Mouse (Mus musculus) embryo, embryonic 10.5 days (tissue): ENCODE measurements around the gene Auts2.

Source experiments
- DNase-seq: peaks from one replicate; pipeline ENCODE4 v3.0.0-alpha.2; 2015; ENCODE audit warnings: low spot score

The Auts2 gene

DNA sequence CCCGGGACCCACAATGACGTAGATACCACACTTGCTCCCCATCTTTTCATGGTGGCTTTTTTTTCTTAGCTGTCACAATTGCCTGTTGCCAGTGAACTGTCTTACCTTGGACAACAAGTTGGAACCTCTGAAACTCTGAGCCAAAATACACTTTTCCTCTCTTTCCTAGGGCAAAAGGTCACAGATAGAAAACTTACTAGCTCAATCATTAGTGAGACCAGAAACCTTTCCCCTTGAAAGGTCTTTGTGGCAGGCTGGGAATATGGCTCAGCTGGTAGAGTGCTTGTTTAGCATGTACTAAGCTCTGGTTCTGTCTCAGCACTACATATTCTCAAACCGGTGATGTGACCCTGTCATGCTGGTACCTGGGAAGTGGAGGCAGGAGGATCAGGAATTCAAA, 93.1 kb downstream of the Auts2 start:
- no peak for DNase-seq

DNA sequence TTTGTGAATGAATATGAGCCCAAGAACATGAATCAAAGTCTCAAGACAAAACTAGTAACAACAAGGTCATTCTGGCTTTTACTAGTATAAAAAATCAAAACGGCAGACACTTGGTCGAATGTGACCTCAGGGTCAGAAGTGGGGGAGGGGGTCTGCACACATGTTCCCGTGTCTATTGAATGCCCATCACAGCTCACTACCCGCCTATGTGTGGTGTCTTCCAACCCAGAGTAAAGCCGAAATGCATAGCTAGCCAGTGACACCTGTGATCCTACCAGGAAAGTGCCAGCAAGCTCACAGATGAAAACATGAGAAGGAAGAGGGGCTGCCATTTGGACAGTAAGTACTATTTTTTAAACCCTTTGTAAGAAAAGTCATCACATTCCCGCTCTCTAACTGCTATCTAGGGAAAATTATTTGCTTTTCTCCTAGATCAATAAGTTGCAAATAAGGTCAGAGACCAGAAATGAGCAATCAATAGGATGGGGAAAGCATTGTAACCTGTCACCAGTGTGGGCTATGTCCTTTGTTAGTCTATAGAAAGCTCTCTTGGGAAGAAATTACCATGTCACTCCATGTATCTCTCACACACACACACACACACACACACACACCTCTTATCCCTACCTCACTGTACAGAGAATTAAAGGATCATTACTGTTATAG, 94.6 kb downstream of the Auts2 start:
- DNase-seq, result peak; percentile 12

DNA sequence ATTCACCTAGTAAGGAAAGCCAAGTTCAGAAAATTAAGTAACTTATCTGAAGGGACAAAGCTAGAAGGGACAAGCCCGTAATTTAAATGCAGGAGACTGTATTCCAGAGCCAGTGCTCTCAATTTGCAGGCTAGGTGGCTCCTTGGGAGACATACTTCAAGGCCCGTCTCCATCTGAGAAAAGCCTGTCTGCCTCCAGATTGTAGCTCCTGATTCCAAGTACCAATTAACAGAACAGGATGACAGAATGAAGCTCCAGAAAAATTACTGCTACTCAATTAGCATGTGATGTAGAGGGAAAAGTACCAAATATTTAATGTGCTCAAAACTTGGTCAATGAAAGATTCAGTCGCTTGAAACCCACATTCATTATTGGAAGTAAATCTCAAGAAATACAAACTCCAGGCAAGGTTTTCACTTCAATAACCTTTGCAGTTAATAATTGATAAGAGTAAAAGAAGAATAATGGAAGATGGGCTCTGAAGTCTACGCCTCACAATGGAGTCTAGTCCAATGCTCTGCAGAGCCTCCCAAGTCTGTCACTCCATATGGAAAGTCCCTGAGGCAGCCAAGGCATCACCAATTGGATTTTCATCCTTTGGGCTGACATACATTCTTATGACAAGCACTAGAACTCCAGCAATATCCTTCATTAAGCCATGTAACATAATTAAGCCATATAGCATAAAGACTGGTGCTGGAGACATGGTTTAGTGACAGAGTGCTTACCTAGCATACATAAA, 97.8 kb downstream of the Auts2 start:
- DNase-seq, result no peak

DNA sequence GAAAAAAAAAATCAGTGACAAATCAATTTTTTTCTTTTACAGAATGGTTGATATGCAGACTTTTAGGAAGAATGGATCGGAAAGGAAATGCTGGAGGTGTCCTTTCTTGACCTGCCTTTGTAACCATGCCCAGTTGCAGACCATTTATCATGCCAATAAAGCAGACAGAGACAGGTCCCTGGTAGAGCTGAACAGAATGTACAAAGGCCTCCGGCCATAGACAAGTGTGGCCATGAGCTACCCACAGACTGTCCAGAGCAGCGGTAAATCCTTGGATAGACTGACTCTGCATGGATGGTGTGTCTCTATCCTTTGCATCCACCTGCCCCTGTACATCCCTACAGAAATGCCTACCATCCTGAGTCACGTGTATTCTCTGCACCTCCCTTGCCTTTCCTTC, 100.2 kb downstream of the Auts2 start:
- no peak for DNase-seq

DNA sequence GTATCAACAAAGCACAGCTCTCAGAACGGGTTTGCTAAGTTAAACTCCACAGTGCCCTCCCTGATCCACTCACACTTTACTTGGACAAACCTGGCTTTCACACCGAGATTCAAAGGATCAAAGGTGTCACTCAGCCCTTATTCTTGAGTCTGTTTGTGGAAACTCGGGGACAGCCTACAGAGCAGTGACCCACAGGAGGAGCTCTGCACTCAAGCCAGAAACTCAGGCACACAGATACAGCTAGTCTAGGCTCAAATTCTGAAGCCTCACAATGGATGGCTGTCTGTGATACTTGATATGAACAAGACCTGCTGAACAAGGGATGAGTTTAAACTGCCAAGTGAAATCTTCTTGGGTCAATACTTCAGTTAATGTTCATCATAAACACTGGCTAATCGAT, 104.7 kb downstream of the Auts2 start:
- DNase-seq, result no peak

DNA sequence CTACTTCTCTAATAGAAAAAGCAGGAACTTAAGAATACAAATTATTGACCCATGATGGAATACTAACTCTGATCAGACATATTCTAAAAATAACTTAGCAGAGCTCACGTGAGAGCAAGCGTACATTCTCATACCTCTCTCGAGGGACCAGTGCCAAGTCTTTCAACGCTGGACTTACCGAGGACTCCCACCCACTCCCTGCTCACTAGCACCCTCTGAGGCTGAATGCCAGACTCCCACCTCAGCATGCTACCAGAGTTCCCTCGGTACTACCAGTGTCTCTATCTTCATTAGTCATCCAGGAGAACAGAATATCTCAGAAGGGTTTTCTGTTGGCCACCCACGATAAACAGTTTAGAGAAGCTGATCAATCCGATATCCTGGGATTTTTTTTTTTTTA, 105.2 kb downstream of the Auts2 start:
- DNase-seq, result no peak

DNA sequence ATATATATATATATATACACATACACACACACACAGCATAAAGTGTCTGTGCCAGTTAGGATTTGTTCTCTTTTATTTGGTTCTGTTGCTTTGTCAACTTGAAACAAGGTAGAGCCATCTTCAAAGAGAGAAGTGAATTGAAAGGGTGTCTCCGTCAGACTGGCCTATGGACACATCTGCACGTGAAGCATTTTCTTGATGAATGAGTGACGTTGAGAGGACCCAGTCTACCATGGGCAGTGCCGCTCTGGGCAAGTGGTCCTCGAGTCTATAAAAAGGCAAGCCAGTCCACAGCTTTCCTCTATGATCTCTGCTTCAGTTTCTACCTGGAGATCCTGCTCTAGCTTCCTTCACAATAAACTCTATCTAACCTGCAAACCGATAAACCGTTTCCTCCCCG, 105.7 kb downstream of the Auts2 start:
- no peak for DNase-seq

DNA sequence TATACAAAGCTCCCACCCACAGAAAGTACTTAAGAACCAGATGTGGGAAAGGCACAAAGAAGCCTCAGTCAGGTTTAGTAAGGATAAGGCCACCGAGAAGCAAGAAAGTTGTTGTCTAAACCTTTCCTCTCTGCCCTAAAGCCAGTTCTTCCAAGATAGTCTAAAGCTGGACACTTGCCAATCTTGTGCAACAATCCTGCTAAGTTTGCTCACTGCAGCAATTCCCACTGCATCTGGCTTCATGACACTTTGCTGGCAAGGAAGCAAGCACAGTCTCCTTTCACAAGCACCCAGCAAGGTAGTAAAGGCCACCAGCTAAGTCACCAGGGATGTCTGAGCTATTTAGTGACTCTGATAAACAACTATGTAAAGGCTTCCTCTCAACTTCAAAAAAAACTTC, 106.2 kb downstream of the Auts2 start:
- DNase-seq, result no peak

DNA sequence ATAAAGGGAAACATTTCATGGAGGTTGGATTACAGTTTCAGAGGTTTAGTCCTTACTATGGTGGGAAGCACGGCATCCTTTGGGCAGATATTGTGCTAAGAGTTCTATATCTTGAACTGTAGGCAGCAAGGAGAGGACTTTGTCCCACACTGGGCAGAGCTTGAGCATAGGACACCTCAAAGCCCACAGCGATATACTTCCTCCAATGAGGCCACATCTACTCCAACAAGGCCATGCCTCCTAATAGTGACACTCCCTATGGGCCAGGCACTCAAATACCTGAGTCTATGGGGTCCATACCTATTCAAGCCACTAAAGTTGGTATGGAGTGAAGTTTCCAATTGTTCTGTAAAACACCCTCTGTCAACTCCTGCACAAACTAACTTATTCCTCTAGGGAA, 106.7 kb downstream of the Auts2 start:
- DNase-seq, result no peak

DNA sequence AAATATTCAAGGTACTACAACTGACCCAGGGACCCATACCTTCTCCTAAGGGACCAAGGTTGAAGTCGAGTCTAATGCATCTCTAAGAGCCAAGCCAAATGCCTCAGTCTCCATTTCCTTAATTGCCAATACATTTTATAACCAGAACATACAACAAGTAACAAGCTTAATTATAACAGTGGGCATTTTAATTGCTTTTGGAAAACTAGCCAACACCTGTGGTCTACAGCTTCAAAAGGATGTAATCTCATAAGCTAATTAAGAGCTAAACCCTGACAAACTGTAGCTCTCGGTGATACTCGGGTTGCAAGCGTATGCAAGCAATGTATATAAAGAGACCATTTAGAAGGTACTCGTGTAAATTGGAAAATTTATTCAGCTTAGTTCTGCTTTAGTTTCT, 107.7 kb downstream of the Auts2 start:
- DNase-seq, result no peak

DNA sequence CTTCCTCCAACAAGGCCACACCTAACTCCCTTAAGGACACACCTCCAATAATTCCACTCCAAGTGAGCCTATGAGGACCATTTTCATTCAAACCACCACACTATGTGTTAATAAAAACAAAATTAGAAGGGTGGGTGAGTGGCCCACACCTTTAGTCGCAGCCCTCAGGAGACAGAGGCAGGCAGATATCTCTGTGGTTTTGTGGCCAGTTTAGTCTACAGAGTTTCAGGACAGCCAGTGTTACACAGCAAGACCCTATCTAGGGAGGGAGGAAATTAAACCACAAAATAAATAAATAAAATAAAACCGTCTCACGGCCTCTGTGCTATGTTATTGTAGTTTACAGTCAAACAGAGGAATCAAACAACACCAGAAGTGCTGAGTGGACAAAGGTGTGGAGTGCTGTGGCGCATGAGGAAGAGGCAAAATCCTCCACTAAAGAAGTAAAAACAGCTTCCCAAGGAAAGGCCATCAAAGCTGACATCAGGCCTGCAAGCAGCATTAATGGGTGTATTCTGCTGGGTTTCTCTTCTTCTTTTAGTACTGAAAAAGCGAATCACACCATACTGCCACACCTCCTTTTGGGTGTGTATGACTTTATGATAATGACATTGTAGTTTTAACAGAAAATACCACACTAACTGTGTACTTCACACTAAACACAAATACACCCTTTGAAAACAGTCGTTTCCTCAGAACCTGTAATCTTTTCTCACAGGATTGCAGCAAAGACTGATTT, 109.6 kb downstream of the Auts2 start:
- no peak for DNase-seq

DNA sequence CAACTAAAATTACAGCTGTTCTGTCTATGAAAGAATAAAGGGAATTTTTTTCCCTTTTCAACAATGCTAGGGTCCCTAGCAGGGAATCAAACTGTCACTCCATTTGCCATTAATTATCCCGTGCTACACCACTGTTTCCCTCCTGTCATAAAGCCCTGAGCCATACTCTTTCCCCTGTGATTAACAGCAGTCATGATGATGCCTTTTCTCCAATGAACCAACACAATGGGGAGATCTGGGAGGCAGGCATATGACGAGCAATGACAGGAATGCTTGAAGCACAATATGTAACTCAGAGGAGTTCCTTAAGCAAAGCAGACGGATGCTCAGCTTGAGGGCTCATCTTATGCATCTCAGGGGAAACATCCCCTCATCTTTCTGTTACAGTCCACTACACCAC, 113.8 kb downstream of the Auts2 start:
- DNase-seq, result no peak

DNA sequence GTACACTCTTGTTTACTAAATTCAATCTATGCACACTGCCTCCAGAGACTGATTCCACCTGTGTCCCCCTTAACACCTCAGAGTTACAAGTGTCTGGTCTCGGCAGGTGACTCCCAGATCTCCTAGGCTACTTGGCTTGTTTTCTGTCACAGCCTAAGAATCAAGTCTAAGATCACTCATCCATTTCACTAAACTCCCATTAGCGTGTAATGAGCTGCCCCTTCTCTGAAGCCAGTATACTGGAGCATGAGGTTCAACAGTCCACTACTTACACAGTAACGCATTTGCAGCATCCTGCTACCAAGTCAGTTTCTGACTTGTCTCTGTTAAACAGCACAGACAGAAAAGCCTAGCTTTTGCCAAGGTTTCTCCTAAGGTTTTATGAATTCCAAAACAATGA, 116.8 kb downstream of the Auts2 start:
- DNase-seq, result no peak

DNA sequence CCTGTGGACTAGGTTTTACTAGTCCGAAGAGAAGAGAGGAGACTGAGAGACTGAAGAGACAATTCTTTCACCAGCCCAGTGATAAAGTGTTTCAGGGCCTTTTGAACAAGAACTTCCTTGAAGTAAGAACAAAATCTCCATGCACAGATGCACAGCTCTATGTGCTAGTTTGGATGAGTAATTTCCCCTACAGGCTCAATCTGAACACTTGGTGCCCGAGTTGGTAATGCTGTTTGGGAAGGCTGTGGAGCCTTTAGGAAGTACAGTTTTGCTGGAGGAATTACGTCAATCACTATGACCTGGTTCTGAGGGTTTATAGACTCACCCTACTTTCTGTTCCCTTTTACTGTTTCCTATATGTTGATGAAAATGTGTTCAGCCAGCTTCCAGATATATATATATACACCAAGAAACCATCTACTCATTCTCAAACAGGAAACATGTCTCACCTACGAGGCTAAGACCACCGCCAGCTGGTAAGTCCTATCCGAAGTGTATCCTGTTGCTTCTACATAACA, 117.3 kb downstream of the Auts2 start:
- DNase-seq, result no peak

DNA sequence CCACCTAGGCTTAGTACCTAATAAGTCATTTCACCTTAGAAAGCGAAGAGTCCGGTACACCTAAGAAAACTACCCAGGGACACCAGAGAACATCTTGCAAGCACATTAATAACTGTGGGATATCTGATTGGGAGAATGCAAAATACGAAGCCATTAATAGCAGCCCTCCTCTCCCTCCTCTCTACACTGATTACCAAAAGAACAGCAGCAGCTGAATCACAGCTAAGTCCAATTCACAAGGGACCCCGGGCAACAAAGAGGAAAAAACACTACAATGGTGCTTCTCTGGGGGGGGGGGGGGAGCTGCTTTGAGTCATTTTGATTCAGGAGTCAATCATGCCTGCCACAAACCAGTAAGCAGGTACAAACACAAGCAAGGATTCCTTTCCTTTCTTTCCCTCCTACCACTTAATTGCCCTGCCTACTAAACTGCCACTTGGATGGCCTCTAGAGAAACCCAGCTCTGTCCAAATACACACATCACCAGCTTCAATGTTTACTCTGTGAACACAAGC, 132.7 kb downstream of the Auts2 start:
- peak; percentile 29 for DNase-seq

DNA sequence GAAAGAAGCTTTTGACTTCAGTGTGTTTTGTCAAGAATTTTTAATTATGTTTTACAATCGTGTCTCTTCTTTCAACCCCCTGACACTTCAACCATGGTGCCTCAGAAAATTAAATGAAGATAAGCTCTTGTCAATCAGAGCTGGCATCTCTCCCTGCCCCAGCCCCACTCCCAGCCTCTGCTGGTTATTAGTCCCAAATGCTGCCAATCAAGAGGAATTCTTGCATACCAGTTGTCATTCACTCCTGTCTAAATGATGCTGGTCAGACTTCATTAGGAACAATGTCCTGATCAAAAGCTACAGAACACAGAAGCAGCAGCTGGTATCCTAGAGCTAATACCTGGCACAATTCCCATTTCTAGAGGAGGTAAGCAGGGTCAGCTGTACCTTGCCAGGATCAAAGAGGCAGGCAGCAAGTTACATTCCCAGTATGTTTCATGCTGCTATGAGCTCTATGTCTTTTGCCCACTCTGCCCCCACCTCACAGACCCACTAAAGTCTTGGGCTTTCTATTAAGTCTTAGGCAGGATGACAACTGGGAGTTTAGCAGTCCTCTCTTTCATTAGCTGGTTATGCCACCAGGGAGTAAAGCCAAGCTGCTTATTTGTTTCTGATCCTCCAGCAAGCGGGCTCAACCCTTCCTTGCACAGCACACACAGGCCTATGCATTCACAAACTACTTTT, 134.1 kb downstream of the Auts2 start:
- DNase-seq, result no peak

DNA sequence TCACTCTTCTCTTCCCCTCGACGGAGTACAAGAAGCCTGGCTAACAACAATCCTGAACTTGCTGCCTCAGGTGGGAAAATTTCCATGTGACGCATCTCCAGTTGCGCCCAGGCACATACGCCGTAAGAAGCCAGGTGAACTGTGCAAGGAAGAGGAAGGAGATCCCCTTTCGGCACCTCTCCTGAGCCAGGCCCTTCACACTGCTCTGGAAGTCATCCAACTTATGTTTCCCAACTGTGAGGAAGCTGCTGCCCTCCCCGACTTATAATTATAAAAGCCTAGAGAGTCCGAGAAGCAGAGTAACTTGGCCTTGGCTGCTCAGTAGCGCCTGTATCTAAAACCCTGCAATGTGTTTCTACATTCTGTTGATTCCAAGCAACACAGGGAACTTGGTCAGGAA, 142.6 kb downstream of the Auts2 start:
- DNase-seq, result no peak

DNA sequence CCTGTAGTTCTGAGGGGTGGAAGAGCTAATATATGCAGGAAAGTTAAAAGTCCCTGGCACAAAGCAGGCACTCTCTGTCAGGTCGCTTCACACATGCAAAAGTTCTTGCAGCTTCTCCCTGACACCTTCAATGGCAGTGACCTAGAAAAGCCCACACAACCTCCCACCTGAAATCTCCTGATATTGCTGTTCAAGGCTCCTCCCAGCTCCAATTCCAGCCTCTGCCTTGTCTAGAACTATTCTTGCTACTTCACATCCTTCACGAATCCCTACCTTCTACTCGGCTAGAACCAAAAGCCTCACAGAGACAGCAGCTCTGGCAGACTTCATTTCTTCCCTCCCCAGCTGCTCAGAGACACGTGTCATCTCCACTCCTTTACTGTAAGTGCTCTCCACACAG, 143.7 kb downstream of the Auts2 start:
- no peak for DNase-seq

DNA sequence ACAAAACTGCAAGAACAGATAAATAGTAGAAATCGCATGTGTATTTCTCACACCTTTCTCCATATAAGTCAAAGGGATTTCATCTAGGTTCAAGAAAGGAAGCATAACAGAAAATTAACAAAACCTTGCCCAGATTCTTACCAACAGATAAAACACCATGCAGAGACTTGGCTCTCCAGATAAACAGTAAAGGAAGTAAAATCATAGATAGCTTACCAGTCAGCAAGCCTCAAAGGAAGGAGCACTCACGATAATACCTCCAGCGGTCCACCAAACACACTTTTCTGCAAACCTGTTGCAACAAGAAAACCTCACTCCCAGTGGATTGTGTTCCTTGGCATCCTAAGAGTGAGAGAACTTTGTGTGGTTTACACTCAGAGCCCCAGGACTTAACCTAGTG, 147.2 kb downstream of the Auts2 start:
- DNase-seq, result no peak

DNA sequence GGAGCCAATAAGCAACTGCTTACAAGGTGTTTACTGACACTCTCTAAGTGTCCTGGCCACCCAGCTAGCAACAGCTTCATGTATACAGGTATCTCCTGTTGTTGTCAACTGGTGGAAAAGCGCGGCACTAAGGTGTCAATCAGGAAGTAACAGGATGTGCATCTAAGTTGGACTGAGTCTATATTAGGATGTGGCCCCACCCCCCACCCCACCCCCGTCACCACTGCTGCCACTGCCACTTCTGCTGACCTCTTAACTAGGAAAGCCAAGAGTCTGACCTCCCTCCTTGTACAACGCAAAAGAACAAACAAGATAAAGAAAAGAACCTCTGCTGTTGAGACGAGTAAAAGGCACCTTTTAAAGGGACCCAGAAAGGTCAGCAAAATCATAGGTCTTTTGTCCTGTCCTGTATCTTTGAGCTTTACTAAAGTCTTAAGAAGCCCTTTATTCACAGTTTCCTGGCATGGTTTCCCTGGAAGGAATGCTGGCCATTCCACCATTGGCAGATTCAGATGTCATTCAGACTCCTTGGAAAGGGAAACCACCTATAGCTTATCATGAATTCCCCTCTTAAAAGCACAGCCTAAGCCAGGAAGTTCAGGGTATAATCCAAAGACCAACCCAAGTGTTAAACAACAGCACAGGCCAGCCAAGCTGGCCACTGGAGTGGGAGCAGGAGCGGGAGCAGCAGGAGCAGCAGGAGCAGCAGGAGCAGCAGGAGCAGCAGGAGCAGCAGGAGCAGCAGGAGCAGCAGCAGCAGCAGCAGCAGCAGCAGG, 148.2 kb downstream of the Auts2 start:
- DNase-seq, result peak; percentile 51
